Mouse (Mus musculus): Measurements from ENCODE around the gene Wfikkn2. TPM values are rescaled to one million over a fixed set of nuclear protein-coding genes. Genes with fewer than 3 reads are reported as not detected.

The Wfikkn2 gene
- total and polyA plus RNA-seq, 2 experiments from 2014 or later, result 10.1 to 10.4 TPM

DNA sequence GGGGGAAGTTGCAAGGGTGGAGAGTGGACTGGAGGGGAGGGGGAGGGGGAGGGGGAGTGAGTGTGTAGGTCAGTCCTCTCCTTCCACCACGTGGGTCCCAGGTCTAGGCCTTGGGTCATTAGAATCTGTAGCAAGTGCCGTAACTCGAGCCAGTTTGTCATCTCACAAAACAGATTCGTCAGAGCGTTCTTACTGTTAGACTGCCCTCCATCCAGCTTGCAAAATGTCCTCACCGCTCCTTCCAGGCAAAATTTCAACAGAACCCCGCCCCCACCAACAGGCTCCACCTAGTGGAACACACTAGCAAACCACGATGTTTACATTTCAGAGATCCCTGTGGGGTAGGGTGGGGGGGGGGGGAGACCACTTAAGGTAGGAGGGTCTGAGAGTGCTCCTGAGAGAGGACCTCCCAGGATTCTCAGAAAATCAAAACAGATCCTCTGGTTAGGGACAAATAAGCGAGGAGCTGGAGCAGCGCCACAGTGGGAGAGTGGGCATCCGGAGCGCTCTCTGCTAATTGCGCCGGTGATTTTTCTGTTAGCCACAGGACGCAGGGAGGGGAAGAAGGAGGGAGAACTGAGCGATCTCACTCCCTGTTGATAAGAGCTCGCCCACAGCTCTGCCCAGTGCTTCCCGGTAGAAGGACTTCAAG, 19.5 kb upstream of the Wfikkn2 start:
- Histone ChIP-seq H3K27me3 (ENCODE audit: insufficient read depth, low read length) (no peaks in the 10 kb centered on the region), H3K9me3 (ENCODE audit: low read length) (no peaks in the 10 kb centered on the region), H3K4me1 (ENCODE audit: insufficient read depth, low read length) (no peaks in the 10 kb centered on the region), H3K4me3 (ENCODE audit: low read length) (peak overlapping the region; percentile 29), H3K4me2 (ENCODE audit: low read depth, low read length) (peak overlapping the region; percentile 65), H3K9ac (replicated peaks; ENCODE audit: low read length) (peak overlapping the region; percentile 45), H3K36me3 (ENCODE audit: insufficient read depth, low read length) (no peaks in the 10 kb centered on the region), H3K27ac (peak overlapping the region; percentile 65; the same call in 1 of the 2 replicates)
- peak; percentile 83 for DNase-seq (ENCODE audit: low spot score)
- WGBS, result 2% methylated on average over 18 of the region's 18 CpGs
- ATAC-seq, result peak; percentile 86
- peak; percentile 71 for TF ChIP-seq CTCF (IDR thresholded peaks at IDR 0.05; ENCODE audit: low read depth)

DNA sequence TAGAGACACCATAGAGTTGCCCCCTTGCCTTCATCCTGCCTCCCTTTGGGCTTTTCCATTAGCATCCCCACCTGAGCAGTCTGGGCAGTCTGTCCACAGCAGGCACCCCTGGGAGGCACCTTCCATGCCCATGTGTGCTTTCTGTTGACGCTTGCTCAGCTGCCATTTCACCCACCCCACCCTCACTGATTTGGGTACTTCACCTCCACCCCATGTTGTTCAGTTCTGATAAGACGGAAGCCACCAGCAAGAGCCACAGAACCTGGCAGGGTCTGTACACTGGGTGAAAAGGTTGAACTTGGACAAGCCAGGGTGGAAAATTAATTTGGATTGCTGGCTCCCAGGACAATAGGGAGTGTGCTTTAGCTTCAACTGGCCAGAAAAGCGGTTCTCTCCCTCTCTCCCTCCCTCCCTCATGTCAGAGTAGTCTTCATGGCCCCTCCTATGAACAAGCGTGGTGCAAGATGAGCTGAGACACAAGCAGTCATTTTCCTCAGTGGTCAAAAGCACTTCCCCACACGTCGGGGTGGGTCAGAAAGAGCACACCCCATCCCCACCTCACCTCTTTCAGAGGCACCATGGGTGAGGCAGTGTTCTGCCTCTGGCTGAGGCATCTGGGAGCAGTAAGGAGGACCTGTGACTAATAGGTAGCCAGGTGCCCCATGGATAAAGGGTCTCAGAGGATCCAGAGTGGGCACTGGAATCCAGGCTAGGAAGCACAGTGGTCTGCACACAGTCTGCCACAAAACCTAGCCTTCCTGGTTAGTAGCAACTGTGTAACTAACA, 16.0 kb upstream of the Wfikkn2 start:
- H3K4me2 ChIP-seq (ENCODE audit: low read depth, low read length), result no peak overlapping the region
- DNase-seq (ENCODE audit: low spot score) (no peak), ATAC-seq (no peak)
- no peaks in the 10 kb centered on the region for H3K4me1 ChIP-seq (ENCODE audit: insufficient read depth, low read length)
- no peak for TF ChIP-seq CTCF (IDR thresholded peaks at IDR 0.05; ENCODE audit: low read depth)
- H3K36me3 ChIP-seq (ENCODE audit: insufficient read depth, low read length), result no peaks in the 10 kb centered on the region
- H3K27ac ChIP-seq, result no peak overlapping the region
- no peak overlapping the region for H3K4me3 ChIP-seq (ENCODE audit: low read length)
- H3K9me3 ChIP-seq (ENCODE audit: low read length), result no peaks in the 10 kb centered on the region
- H3K9ac ChIP-seq (replicated peaks; ENCODE audit: low read length), result no peak overlapping the region
- H3K27me3 ChIP-seq (ENCODE audit: insufficient read depth, low read length), result no peaks in the 10 kb centered on the region
- WGBS, result 57% methylated on average over 6 of the region's 6 CpGs

DNA sequence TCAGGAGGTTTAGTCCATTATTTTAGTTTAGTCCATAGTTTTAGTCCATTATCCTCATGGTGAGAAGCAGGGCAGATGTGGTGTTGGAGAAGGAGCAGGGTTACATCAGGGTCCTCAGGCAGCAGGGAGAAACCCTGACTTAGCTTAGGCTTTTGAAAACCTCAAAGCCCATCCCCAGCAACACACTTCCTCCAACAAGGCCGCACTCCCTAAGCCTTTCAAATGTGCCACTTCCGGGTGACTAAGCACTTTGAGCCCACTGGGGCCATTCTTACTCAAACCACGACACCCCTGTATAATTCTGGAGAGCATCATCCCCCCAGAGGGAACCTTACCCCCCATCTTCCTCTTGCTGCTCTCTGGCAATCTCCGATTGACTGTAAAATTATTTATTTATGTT, 14.0 kb upstream of the Wfikkn2 start:
- no peak for DNase-seq (ENCODE audit: low spot score)
- Histone ChIP-seq H3K36me3 (ENCODE audit: insufficient read depth, low read length) (no peaks in the 10 kb centered on the region), H3K27me3 (ENCODE audit: insufficient read depth, low read length) (no peaks in the 10 kb centered on the region), H3K27ac (no peak overlapping the region), H3K9ac (replicated peaks; ENCODE audit: low read length) (no peak overlapping the region), H3K4me1 (ENCODE audit: insufficient read depth, low read length) (no peaks in the 10 kb centered on the region), H3K4me3 (ENCODE audit: low read length) (no peak overlapping the region), H3K9me3 (ENCODE audit: low read length) (no peaks in the 10 kb centered on the region), H3K4me2 (ENCODE audit: low read depth, low read length) (no peak overlapping the region)
- WGBS, result 64% methylated on average over 4 of the region's 4 CpGs
- TF ChIP-seq CTCF (IDR thresholded peaks at IDR 0.05; ENCODE audit: low read depth), result no peak
- ATAC-seq, result no peak

DNA sequence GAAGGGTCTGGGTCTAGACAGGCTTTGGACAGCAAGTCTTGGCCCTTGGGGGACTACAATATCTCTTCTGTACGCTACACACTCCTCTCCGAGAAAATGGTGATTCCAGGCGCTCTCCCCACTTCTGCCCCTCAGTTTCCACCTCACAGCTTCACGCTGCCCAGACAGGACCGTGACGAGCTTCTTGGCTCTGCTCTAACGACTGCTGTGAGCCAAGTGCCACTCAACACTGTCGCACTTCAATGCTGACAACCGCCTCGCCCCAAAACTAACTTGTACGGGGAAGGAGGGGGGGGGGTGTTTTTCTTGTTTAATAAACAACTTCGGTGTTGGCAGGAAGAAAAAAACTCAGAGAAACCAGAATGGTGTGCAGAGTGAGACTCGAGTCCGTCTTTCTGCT, 12.2 kb upstream of the Wfikkn2 start:
- no peak overlapping the region for H3K27ac ChIP-seq
- no peaks in the 10 kb centered on the region for H3K9me3 ChIP-seq (ENCODE audit: low read length)
- no peak overlapping the region for H3K4me2 ChIP-seq (ENCODE audit: low read depth, low read length)
- WGBS, result 38% methylated on average over 14 of the region's 14 CpGs
- no peak for TF ChIP-seq CTCF (IDR thresholded peaks at IDR 0.05; ENCODE audit: low read depth)
- no peaks in the 10 kb centered on the region for H3K27me3 ChIP-seq (ENCODE audit: insufficient read depth, low read length)
- no peaks in the 10 kb centered on the region for H3K4me1 ChIP-seq (ENCODE audit: insufficient read depth, low read length)
- H3K4me3 ChIP-seq (ENCODE audit: low read length), result no peak overlapping the region
- peak; percentile 48 for DNase-seq (ENCODE audit: low spot score)
- H3K9ac ChIP-seq (replicated peaks; ENCODE audit: low read length), result no peak overlapping the region
- ATAC-seq, result no peak
- H3K36me3 ChIP-seq (ENCODE audit: insufficient read depth, low read length), result no peaks in the 10 kb centered on the region

DNA sequence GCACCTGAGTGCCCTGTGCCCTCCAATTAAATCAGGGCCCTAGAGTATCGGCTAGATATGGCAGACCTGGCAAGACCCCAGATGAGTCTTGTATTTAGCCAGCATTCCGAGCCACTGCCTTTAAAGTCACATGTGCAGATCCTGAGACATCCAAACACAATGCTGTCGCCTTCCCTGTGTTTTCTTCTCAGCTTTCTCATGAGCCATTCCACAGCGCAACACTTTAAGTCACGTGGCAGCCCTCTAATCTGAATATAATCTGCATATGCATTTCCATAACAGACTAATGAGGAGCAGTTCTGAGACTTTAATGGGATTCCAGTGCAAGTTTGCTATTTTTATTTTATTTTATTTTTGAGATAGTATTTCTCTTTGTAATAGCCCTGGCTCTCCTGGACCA, 9.9 kb upstream of the Wfikkn2 start:
- Histone ChIP-seq H3K4me3 (ENCODE audit: low read length) (no peak overlapping the region), H3K4me1 (ENCODE audit: insufficient read depth, low read length) (no peaks in the 10 kb centered on the region), H3K27ac (no peak overlapping the region), H3K36me3 (ENCODE audit: insufficient read depth, low read length) (no peaks in the 10 kb centered on the region), H3K9ac (replicated peaks; ENCODE audit: low read length) (no peak overlapping the region), H3K4me2 (ENCODE audit: low read depth, low read length) (no peak overlapping the region), H3K27me3 (ENCODE audit: insufficient read depth, low read length) (no peaks in the 10 kb centered on the region), H3K9me3 (ENCODE audit: low read length) (no peaks in the 10 kb centered on the region)
- TF ChIP-seq CTCF (IDR thresholded peaks at IDR 0.05; ENCODE audit: low read depth), result no peak
- DNase-seq (ENCODE audit: low spot score) (no peak), ATAC-seq (no peak)
- WGBS, result 49% methylated on average over 5 of the region's 5 CpGs

DNA sequence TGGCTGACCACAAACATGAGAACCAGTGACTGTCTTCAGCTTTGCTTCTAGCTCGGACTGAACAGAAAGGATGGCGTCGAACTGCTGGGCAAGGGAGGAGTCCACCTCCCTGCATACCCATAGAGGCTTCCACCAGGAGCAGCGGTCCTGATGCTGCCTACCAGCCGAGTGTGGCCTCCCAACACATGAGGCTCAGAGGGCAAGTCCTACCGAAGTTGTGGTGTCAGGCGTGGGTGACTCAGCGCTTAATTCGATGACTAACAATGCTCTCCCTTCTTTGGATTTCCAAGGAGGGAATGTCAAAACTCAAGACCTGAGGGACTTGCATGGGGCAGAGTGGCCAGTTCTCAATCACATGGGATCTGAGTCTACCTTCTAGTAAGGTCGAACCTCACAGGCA, 7.9 kb upstream of the Wfikkn2 start:
- Histone ChIP-seq H3K4me2 (ENCODE audit: low read depth, low read length) (no peak overlapping the region), H3K9me3 (ENCODE audit: low read length) (no peaks in the 10 kb centered on the region), H3K9ac (replicated peaks; ENCODE audit: low read length) (no peak overlapping the region), H3K27me3 (ENCODE audit: insufficient read depth, low read length) (no peaks in the 10 kb centered on the region), H3K4me3 (ENCODE audit: low read length) (no peak overlapping the region), H3K27ac (no peak overlapping the region), H3K4me1 (ENCODE audit: insufficient read depth, low read length) (no peaks in the 10 kb centered on the region), H3K36me3 (ENCODE audit: insufficient read depth, low read length) (no peaks in the 10 kb centered on the region)
- TF ChIP-seq CTCF (IDR thresholded peaks at IDR 0.05; ENCODE audit: low read depth), result no peak
- no peak for DNase-seq (ENCODE audit: low spot score)
- no peak for ATAC-seq
- WGBS, result 89% methylated on average over 10 of the region's 10 CpGs

DNA sequence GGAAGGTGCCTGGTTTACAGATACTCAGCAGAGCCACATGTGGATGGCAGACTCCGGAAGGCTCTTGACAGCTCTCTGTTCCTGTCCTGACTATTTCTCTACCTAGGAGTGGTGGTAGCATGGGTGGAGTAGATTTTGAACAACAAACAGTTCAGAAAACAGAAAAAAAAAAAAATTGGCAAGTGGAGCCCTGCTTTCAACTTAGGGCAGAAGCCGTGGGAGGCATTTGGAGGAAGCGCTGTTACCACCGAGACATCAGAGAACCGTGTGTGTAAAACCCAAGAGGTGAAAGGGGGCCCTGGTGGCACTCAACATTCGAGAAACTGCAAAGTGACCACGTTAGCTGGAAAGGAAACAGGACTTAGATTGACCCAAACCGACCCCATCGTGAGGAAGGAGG, 7.4 kb upstream of the Wfikkn2 start:
- Histone ChIP-seq H3K4me2 (ENCODE audit: low read depth, low read length) (no peak overlapping the region), H3K4me3 (ENCODE audit: low read length) (no peak overlapping the region), H3K4me1 (ENCODE audit: insufficient read depth, low read length) (no peaks in the 10 kb centered on the region), H3K9ac (replicated peaks; ENCODE audit: low read length) (no peak overlapping the region), H3K9me3 (ENCODE audit: low read length) (no peaks in the 10 kb centered on the region), H3K36me3 (ENCODE audit: insufficient read depth, low read length) (no peaks in the 10 kb centered on the region), H3K27ac (no peak overlapping the region), H3K27me3 (ENCODE audit: insufficient read depth, low read length) (no peaks in the 10 kb centered on the region)
- no peak for TF ChIP-seq CTCF (IDR thresholded peaks at IDR 0.05; ENCODE audit: low read depth)
- 83% methylated on average over 9 of the region's 9 CpGs for WGBS
- no peak for ATAC-seq
- DNase-seq (ENCODE audit: low spot score), result no peak

All from hindbrain, postnatal 0 days (tissue).